Mouse (Mus musculus): ENCODE data around the gene Pramef8. TPM values are rescaled to one million over a fixed set of nuclear protein-coding genes. Genes with fewer than 3 reads are reported as not detected.
"Not testable (repeated sequence)": the region's sequence is repeated elsewhere in the genome, so short reads cannot be mapped to it uniquely, and the experiment has no call there.

Gene Pramef8
- total RNA-seq (2017), result 35.0 and 43.8 TPM in 2 replicates

DNA sequence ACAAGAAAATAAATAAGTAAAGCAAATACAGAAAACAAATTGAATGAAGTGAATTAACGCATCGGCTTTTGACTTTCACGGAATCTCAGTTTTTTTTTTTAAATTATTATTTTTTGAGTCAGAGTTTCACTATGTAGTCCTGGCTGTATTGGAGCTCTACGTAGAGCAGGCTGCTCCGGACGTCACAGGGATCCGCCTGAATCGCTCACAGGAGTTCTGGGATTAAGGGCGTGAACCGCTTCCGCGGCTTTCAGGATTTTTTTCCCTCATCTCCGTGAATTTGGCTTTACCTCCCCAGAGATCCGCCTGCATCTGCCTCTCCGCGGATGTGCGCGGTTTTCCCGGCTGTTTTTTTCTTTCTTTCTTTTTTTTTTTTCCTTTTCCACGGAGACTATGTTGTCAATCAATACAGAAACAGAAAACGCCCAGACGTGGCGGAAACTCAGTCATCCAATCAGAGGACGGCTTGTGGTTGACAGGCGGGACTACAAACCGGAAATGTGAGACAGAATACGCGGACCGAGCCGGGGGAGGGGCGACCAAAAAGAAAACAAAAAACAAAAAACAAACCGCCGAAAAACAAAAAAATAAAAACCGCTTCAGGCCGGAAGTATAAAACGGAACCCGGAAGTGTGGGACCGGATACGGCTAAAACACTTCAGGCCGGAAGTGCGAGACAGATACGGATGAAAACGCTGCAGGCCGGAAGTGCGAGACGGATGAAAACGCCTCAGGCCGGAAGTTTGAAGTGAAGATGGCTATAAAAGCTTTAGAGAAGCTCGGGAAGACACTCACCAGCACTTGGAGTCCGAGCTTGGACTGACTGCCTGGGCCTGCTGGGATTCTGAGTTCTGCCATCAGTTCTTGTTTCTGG lies at the start of gene Pramef8:
TSS of gene Pramef8 (plus strand) at position 208 of the 874 bp plus-strand sequence.
- peak; percentile 91 for ATAC-seq (ENCODE audit: extremely low read depth, insufficient number of reproducible peaks, low FRiP score, poor library complexity, severe bottlenecking)

DNA sequence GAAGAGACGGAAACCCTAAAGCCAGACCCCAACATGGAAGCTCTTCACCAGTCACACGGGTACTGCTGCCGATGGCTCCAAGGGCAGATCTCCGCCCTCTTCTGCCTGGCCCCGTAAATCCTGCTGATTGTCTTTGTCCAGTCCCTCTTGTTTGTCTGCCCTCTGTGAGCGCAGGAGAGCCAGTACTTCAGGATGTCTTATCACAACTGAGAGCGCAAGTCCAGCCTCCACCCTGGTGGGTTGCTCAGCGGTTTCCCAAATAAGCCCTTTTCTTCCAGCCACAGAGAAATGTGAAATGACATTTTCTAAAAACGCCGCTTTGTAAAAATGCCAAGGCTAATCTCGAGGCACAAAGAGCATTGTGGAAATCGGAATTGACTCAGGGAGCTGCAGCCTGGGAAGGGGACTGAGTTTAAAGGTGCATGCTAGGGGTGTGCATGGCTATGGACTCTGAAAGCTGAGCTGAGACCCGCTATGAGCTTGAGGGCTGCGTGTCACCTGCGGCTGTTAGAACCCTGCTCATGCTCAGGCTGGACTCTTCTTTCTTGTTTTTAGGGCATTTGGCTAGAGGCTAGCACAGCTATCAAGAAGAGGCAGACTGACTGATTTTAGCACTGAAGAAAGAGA lies 45.7 kb upstream of the Pramef8 start:
- ATAC-seq (ENCODE audit: extremely low read depth, insufficient number of reproducible peaks, low FRiP score, poor library complexity, severe bottlenecking), result no peak

DNA sequence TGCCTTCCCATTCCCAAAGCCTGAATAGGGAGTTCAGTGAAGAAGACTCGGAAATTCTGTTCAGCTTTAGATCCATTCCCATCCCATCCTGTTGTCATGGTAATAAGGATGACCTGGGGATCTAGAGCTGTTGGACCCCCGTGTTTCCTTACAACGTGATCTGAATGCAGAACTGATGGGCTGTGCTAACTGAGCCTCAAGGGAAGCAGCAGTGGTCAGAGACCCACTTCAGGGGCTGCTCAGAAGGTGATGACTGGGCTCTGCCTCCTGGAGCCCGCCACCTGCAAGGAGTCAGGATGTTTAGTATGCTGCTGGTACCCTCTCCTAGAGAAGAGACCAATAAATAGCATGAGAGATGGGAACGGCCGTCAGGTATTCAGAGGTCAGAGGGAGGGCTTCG lies 32.7 kb upstream of the Pramef8 start:
- no peak for ATAC-seq (ENCODE audit: extremely low read depth, insufficient number of reproducible peaks, low FRiP score, poor library complexity, severe bottlenecking)

DNA sequence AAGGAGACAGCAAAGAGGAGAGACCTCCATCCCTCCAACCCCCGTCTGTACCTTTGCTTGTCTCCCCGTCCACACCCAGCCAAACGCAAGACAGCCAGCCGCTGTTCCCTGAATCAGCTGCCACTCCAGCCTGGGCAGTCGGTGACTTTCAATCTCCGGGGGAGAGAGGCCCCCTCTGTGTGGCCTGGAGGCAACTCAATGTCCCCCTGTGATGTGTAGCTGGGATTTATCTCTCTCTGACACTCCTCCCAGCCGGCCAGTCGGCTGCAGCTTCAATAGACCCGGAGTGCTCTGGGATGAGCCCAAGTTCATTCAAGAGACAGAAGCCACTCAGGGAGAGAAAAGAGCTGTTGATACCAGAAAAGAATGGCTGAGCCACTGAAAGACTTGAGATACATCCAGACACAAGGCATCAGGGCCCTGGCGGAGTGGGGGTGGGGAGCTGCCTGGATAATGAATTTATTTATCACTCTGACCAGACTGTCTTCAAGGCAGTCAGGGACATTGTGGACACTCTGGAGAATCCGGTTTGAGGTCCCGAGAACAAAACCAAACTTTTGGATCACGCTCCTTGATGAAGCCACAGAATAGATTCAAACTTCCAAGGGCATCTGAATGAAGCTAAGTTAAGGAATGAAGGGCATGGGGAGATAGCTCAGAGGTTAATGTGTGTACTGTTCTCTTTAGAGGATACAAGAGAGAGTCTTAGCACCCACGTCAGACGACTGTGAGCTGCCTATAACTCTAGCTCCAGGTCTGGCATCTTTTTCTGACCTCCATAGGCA lies 32.1 kb upstream of the Pramef8 start:
- ATAC-seq (ENCODE audit: extremely low read depth, insufficient number of reproducible peaks, low FRiP score, poor library complexity, severe bottlenecking), result no peak

DNA sequence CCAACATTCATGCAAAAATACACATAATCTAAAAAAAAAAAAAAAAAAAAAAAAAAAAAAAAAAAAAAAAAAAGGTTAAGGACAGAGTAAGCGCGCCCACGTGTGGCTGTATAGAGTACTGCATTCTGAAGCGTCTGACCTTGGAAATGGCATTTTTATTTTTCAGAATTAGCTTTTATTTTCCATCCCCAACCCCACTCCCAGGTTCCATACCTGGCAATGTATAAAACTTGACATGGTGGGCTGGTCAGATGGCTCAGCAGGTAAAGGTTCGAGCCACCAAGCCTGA lies 31.6 kb upstream of the Pramef8 start:
- no peak for ATAC-seq (ENCODE audit: extremely low read depth, insufficient number of reproducible peaks, low FRiP score, poor library complexity, severe bottlenecking)

DNA sequence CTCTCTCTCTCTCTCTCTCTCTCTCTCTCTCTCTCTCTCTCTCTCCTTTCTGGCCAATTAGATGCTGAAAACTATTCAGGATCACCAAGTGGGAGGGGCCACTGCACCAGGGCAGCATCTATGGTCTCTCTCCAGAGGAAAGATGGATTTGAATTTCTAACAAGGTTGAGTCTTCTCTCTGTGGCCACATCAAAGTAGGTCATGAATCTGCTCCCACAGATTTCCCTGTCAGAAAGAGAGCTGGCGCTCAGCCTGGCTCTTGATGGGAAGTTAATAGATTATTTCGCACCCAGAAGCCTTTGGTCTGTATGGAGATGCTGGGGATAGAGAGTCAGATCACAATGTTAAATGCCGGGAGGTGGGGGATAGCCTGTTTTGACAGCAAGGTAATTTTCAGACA lies 30.1 kb upstream of the Pramef8 start:
- ATAC-seq (ENCODE audit: extremely low read depth, insufficient number of reproducible peaks, low FRiP score, poor library complexity, severe bottlenecking), result no peak

DNA sequence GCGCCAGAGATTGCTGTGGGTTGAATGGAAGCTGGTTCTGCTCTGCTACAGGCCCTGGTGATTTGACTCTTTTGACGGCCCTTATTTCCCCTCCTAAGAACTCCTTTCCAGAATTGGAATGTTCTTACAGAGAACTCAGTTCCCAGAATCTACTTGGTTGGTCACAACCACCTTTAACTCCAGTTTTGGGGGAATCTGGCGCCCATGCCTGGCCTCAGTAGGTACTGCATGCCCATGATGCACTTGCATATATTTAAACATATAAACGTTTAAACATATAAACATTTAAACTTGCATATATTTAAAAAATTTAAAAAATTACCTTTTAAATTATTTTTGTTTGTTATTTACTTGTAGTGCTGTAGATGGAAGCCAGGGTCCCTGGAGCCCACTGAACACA lies 28.6 kb upstream of the Pramef8 start:
- ATAC-seq (ENCODE audit: extremely low read depth, insufficient number of reproducible peaks, low FRiP score, poor library complexity, severe bottlenecking), result no peak

DNA sequence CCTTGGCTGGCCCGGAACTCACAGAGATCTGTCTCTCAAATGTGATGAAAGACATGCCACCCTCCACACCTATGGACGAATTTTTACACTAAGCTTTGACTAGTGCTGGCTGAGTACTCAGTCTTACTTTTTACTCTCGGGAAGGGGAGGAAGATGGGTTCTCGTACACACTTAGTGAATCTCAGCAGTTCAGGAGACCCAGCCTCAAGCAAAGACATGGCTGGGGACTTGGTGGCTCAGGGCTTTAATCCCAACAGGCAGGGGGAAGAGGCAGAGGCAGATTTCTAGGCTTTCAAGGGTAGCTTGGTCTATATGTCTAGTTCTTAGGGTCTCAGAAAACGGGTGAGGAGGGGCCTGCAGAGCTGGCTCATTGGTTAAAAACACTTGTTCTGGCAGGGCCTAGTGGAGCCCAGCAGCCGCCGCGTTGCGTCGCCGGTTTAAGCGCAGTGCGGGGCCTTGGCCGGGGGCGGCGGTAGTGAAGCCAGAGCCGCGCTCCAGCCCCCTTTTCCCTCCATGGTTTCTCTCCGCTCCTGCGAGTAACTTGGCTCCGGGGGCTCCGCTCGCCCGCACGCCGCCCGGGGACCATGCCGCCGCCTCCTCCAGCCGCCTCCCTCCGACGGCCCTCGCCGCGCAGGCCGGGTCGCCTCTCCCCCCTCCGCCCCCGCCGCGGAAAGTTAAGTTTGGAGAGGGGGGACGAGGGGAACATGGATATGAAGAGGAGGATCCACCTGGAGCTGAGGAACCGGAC lies 23.1 kb upstream of the Pramef8 start:
- 0 out of 2 replicates have a peak, but pooled peaks have one; percentile 16 for ATAC-seq (ENCODE audit: extremely low read depth, insufficient number of reproducible peaks, low FRiP score, poor library complexity, severe bottlenecking)

DNA sequence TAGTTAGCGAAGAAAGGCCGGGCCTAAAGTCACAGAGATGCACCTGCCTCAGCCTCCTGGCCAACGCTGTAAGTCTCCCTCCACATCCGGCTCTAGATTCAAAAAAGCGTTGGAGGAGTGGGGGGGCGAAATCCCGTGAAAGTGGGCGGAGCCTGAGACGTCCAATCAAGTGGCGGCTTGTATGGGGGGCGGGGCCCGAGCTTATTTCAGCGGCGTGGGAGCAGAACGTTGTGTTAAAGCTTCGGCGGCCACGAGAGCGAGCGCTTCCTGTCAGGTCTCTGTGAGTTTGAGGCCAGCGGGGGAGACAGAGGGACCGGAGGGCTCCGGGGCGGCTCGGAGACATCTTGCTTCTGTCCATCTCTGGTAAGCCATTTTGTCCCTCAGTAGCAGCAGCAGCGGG lies 18.0 kb upstream of the Pramef8 start, which contains the start of gene Pramel1:
TSS of gene Pramel1 (plus strand) at position 248 of the 400 bp plus-strand sequence.
- ATAC-seq (ENCODE audit: extremely low read depth, insufficient number of reproducible peaks, low FRiP score, poor library complexity, severe bottlenecking), result no peak

DNA sequence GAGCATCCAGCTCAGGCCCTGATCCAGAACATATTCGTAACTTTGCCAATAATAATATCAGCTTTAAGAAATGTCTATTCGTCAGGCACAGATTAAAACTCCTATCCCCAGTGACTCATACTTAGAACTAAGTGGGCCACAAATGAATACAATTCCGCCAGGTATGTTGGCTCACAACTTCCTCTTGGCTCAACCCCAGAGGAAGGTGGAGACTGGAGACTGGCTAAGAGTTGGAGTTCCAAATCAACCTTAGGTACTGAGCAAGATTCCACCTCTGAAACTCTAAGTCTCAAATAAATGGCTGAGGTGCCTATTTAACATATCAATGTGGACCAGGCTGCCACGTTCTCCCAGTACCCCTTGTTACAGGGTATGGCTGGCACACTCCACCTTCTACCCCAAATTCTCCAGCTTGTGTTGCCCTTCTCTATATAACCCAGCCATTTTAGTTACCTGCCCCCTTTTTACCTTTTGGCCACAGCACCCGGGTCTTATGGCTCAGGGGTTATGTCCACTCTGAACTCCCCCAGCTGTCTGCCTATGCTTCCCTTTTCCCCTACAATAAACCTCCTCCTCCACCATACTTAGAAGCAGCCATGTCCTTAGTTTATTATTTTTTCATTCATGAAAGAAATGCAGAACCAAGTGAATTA lies 534 bp upstream of the Pramef8 start:
- no peak for ATAC-seq (ENCODE audit: extremely low read depth, insufficient number of reproducible peaks, low FRiP score, poor library complexity, severe bottlenecking)

DNA sequence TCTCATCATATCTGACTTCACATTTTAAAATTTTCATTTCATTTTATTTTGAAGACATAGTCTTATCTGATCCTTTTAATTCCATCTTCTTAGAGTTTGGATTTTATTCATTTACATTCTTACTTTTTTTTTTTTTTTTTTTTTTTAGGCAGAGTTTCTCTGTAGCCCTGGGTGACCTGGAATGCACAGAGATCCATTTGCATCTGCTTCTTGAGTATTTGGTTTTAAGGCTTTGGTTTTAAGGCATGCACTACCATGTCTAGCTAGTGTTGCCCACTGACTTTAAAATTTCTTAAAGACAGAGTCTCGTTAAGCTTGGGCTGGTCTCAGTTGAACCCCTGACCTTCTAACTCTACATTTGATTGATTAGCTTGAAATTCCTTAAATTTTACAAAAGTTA lies 1.4 kb downstream of the Pramef8 start:
- no peak for ATAC-seq (ENCODE audit: extremely low read depth, insufficient number of reproducible peaks, low FRiP score, poor library complexity, severe bottlenecking)

DNA sequence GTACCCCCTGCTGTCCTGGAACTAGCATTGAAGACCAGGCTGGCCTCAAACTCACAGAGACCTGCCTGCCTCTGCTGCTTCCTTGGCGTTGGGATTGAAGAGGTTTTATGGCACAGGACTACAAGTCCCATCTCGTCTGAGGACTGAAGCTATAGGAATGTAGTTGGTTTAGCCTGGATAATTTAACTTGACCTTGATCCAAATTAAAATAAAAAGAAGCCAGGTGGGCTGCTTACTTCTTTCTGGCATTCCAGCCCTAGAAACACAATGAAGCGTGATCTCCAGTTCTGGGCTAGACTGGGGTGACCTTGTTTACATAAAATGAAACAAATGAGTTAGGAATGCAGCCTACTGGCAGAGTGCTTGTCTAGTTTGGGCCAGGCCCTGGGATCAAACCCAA lies 1.9 kb downstream of the Pramef8 start:
- ATAC-seq (ENCODE audit: extremely low read depth, insufficient number of reproducible peaks, low FRiP score, poor library complexity, severe bottlenecking), result no peak

DNA sequence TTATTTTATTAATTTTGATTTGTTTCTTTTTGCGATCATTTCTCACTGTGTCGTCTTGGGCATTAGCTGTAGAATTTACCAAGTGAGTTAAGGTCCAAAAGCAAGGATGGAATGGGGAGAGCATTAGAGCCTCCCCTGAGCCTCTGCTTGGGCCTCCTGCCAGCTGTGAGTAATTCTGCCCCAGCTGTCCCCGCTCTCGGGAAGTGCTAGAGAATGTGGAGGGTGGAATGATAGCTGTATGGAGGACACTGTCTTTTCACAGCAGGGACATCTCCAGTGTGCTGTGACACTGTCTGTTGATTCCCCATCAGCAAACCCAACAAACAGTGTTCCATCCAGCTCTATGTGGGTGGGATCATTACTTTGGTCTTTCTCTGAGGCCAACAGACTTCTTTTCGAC lies 14.5 kb downstream of the Pramef8 start:
- not testable (repeated sequence) for ATAC-seq (ENCODE audit: extremely low read depth, insufficient number of reproducible peaks, low FRiP score, poor library complexity, severe bottlenecking)

DNA sequence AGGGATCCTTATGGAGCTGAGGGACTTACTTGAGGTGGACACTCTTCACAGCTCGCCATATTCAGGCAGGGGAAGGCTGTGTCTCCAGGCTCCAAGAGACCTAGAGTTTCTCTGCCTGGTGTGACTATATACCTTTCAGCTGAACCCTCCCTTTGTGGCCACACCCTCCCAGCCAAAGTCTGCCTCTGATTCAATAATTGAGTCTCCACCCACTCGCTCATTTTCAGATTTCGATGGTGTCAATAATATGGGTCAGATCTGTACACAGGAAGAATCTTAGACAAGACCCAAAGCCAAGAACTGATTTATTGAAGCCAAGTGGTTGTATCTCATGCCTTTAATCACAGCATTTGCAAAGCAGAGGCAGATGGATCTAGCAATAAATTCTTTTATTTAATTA lies 38.0 kb downstream of the Pramef8 start, which contains the start of gene Oog4:
TSS of gene Oog4 (minus strand) at position 101 of the 400 bp plus-strand sequence.
- no peak for ATAC-seq (ENCODE audit: extremely low read depth, insufficient number of reproducible peaks, low FRiP score, poor library complexity, severe bottlenecking)

Other genes starting within 250 kb of the Pramef8 start
- 66.9 and 68.1 TPM in 2 replicates for gene Prdm2, start 199.4 kb upstream of the Pramef8 start, total RNA-seq (2017)
- gene Pdpn, start 112.9 kb upstream of the Pramef8 start, total RNA-seq (2017), result not detected in 2 replicates
- gene Lrrc38, start 62.7 kb upstream of the Pramef8 start, total RNA-seq (2017), result not detected in 2 replicates
- not detected in 2 replicates for gene Pramel1, start 18.0 kb upstream of the Pramef8 start, total RNA-seq (2017)
- gene Oog4, start 37.9 kb downstream of the Pramef8 start, total RNA-seq (2017), result not detected in 2 replicates
- not detected in 2 replicates for gene Gm13043, start 98.9 kb downstream of the Pramef8 start, total RNA-seq (2017)
- gene Gm13040, start 123.5 kb downstream of the Pramef8 start, total RNA-seq (2017), result not detected in 2 replicates
- gene BC080695, start 139.3 kb downstream of the Pramef8 start, total RNA-seq (2017), result not detected in 2 replicates
- gene Gm13057, start 139.3 kb downstream of the Pramef8 start, total RNA-seq (2017), result not detected in 2 replicates
- gene Gm13083, start 202.6 kb downstream of the Pramef8 start, total RNA-seq (2017), result 0.25 TPM in 1 of 2 replicates, not detected in the other
- not detected in 2 replicates for gene Gm13088, start 244.8 kb downstream of the Pramef8 start, total RNA-seq (2017)

Measured in neutrophil, adult 5-6 weeks (primary cell).